Mouse (Mus musculus) intestine, embryonic 15.5 days (tissue): ENCODE data around the gene Hist2h2aa2. TPM values are rescaled to one million over a fixed set of nuclear protein-coding genes. Genes with fewer than 3 reads are reported as not detected.
A peak's percentile ranks its signal among the peaks of the same experiment; 100 is the strongest.
"Not testable (repeated sequence)": the region's sequence is repeated elsewhere in the genome, so short reads cannot be mapped to it uniquely, and the experiment has no call there.

Source experiments
- ATAC-seq: fragments of 200-750 bp; cut with Nextera tagmentation; 2 replicates; pipeline ENCODE4 v1.8.0; 2017; ENCODE audit warnings: moderate TSS enrichment, moderate library complexity
- H3K27ac ChIP-seq: fragments of 300-500 bp; sonication (generic); 2 replicates; pipeline ENCODE4 v1.5.1; 2015; ENCODE audit warnings: mild to moderate bottlenecking, inconsistent platforms
- H3K27me3 ChIP-seq: fragments of 300-500 bp; sonication (generic); replicated peaks from 2 replicates; pipeline ENCODE4 v1.6.1; 2015; ENCODE audit warnings: inconsistent platforms
- H3K36me3 ChIP-seq: fragments of 300-500 bp; sonication (generic); 2 replicates; pipeline ENCODE4 v1.6.1; 2015; ENCODE audit warnings: inconsistent platforms
- H3K4me1 ChIP-seq: fragments of 300-500 bp; sonication (generic); replicated peaks from 2 replicates; pipeline ENCODE4 v1.6.1; 2015; ENCODE audit warnings: inconsistent platforms
- H3K4me2 ChIP-seq: fragments of 300-500 bp; sonication (generic); replicated peaks from 2 replicates; pipeline ENCODE4 v1.6.1; 2015; ENCODE audit warnings: mild to moderate bottlenecking, inconsistent platforms
- H3K4me3 ChIP-seq: fragments of 300-500 bp; sonication (generic); replicated peaks from 2 replicates; pipeline ENCODE4 v1.5.1; 2015; ENCODE audit warnings: inconsistent platforms
- H3K9ac ChIP-seq: fragments of 300-500 bp; sonication (generic); 2 replicates; pipeline ENCODE4 v1.6.1; 2015; ENCODE audit warnings: inconsistent platforms
- H3K9me3 ChIP-seq: fragments of 300-500 bp; sonication (generic); 2 replicates; pipeline ENCODE4 v1.6.1; 2016; ENCODE audit warnings: inconsistent platforms
- WGBS: fragments of 180-500 bp; shearing (Covaris S2); methylation state at CpG from one replicate; pipeline ENCODE4 v1.1.7; 2015; 5-methylcytosine and 5-hydroxymethylcytosine counted together
- polyA plus RNA-seq: library from polyadenylated mRNA; unstranded; fragments of >200 nt; fragmentation: Nextera tagmentation; extraction: Ambion mirVana; gene quantifications from 2 replicates; pipeline ENCODE4 v1.2.1, GENCODE M21; 2015

Hist2h2aa2 gene
- polyA plus RNA-seq: 39.6 and 41.9 TPM in 2 replicates

GRCm38 (mm10) chr3:96239949-96240798 lies at the start of gene Hist2h2aa2:
Gene Hist2h2aa2, minus strand, starts transcription at chr3:96240276.
- H3K9me3 ChIP-seq, H3K9ac ChIP-seq, H3K27me3 ChIP-seq, H3K36me3 ChIP-seq: not testable (repeated sequence)
- ATAC-seq: peak; percentile 83
- Histone ChIP-seq H3K4me2 (peak within 1 kb of the TSS; percentile 46), H3K4me3 (peak within 1 kb of the TSS; percentile 31), H3K27ac (peak within 1 kb of the TSS; percentile 67), H3K4me1 (peaks cover 20% of the 10 kb centered on the region)
- WGBS: 3% methylated on average over 29 of the region's 85 CpGs

DNA sequence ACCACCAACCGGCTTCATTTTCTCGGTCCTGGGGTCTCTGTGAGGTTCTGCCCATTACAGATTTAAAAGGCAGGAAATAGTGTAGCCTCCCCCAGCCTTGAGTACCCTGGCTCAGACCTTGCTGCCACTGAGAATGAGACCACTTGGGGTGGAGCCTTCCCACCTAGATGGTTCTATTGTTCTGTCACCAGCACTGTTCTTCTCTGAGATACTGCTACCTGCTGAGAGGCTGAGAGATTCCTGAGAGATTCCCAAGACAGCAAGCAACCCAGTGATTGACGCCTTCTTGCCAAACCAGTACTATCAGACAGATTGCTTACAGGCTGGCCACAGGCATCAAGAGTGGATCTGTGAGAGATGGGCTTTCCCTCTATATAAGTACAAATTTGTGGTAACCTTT lies 49.1 kb upstream of the Hist2h2aa2 start:
- WGBS: 66% methylated on average over 3 of the region's 3 CpGs
- Histone ChIP-seq H3K9ac (no peak overlapping the region), H3K27ac (no peak overlapping the region), H3K9me3 (no peaks in the 10 kb centered on the region), H3K4me1 (no peaks in the 10 kb centered on the region), H3K4me3 (no peak overlapping the region), H3K4me2 (no peak overlapping the region), H3K27me3 (no peaks in the 10 kb centered on the region; the same call in 1 of the 2 replicates), H3K36me3 (no peaks in the 10 kb centered on the region)
- no peak for ATAC-seq

DNA sequence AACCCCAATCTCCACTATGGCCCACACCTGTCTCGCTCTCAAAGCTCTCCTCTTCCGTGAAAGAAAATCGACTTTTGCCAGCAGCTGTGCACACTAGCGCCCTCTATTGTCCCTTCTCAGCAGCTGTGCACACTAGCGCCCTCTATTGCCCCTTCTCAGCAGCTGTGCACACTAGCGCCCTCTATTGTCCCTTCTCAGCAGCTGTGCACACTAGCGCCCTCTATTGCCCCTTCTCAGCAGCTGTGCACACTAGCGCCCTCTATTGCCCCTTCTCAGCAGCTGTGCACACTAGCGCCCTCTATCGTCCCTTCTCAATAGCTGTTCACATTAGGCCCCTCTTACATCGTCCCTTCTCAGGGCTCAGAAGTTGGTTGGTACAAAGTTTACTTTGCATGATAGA lies 47.3 kb upstream of the Hist2h2aa2 start:
- not testable (repeated sequence) for H3K4me2 ChIP-seq, H3K4me1 ChIP-seq, H3K27me3 ChIP-seq, H3K27ac ChIP-seq, H3K9ac ChIP-seq, H3K36me3 ChIP-seq, H3K4me3 ChIP-seq, ATAC-seq, H3K9me3 ChIP-seq
- WGBS: 89% methylated on average over 11 of the region's 11 CpGs

DNA sequence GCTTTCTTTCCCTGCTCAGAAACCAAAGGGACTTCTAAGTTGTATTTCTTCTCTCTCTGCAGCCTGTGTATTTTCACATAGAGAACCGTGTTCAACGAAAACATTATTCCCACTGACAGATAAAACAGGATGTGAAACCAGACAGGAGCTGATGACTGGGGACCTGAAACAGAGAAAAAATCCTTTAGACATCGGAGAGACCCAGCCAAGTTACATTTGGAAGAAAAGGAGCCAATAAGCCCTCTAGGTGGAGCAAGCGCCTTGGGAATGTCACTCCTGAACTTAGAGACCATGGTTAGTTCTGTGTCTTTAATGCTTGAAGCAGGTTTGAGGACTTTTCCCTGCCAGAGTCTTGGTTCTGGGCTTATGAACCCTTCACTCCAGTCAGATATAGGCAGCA lies 44.4 kb upstream of the Hist2h2aa2 start:
- no peak overlapping the region for H3K9ac ChIP-seq
- H3K9me3 ChIP-seq: no peaks in the 10 kb centered on the region
- H3K4me2 ChIP-seq: 0 out of 2 replicates have a peak overlapping the region, but pooled peaks have one; percentile 28
- ATAC-seq: no peak
- no peak overlapping the region for H3K27ac ChIP-seq
- H3K27me3 ChIP-seq: no peaks in the 10 kb centered on the region; the same call in none of the 2 replicates
- no peak overlapping the region for H3K4me3 ChIP-seq
- H3K4me1 ChIP-seq: no peaks in the 10 kb centered on the region
- no peaks in the 10 kb centered on the region for H3K36me3 ChIP-seq
- WGBS: 15% methylated on average over 4 of the region's 4 CpGs

- Histone ChIP-seq H3K36me3 (no peaks in the 10 kb centered on the region), H3K27me3 (no peaks in the 10 kb centered on the region; the same call in none of the 2 replicates), H3K9ac (no peak overlapping the region), H3K9me3 (no peaks in the 10 kb centered on the region), H3K27ac (no peak overlapping the region), H3K4me2 (no peak overlapping the region), H3K4me1 (peaks cover 3% of the 10 kb centered on the region; the same call in 1 of the 2 replicates), H3K4me3 (no peak overlapping the region)
- 60% methylated on average over 6 of the region's 6 CpGs for WGBS
- no peak for ATAC-seq
These were observed 40.6 kb upstream of the Hist2h2aa2 start for GRCm38 (mm10) chr3:96280660-96281059.

GRCm38 (mm10) chr3:96277800-96278624 lies 37.9 kb upstream of the Hist2h2aa2 start:
- Histone ChIP-seq H3K27me3 (no peaks in the 10 kb centered on the region; the same call in 1 of the 2 replicates), H3K4me2 (peak overlapping the region; percentile 93), H3K27ac (peak overlapping the region; percentile 72), H3K9me3 (no peaks in the 10 kb centered on the region), H3K36me3 (no peaks in the 10 kb centered on the region), H3K4me3 (peak overlapping the region; percentile 48), H3K9ac (peak overlapping the region; percentile 67), H3K4me1 (peaks cover 3% of the 10 kb centered on the region; the same call in 1 of the 2 replicates)
- peak; percentile 96 for ATAC-seq
- WGBS: under 1% methylated on average over 49 of the region's 49 CpGs

GRCm38 (mm10) chr3:96277428-96277799 lies 37.3 kb upstream of the Hist2h2aa2 start:
- Histone ChIP-seq H3K4me3 (peak overlapping the region; percentile 48), H3K27ac (peak overlapping the region; percentile 72; the same call in 1 of the 2 replicates), H3K27me3 (no peaks in the 10 kb centered on the region), H3K4me2 (peak overlapping the region; percentile 93), H3K4me1 (peaks cover 3% of the 10 kb centered on the region; the same call in 1 of the 2 replicates), H3K9me3 (no peaks in the 10 kb centered on the region), H3K9ac (peak overlapping the region; percentile 67), H3K36me3 (no peaks in the 10 kb centered on the region)
- 19% methylated on average over 8 of the region's 8 CpGs for WGBS
- peak; percentile 57 for ATAC-seq

DNA sequence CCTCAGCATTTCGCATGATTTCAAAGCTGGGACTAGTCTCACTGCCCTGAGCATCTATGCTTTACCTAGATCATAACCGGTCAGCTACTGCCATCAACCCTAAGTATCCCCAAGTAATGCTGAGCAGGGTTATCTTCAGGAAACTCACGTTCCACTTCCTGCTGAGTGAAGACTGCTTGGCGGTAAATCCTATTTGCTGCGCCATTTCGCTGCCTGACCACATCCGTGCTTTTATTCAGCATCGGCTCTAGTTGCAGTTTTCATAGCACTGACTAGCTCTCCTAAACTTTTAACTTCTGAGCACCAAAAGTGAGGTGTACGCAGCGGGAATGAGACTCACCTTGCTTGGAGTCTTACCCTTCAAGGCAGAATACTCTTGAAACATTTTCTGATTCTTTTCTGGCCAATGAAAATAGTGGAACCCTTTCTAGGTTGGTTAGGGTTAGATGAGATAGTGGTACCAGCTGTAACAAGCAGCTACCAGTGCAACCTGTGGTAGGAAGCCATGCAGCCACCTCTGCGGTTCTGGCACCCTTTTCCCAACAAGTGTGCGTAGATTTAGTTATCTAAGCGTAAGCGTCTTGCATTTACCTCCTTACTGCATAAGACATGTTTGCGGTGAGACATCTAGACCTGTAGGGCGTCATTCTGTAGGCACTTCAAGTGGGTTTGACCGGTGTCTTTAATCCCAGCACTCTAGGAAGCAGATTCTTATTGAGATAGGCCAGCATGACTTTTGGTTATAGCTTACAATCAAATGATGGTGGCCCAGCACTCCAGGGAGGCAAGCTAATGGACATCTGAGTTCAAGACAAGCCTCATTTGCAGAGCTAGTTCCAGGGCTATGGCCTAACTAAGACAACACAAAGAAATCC lies 33.8 kb upstream of the Hist2h2aa2 start:
- Histone ChIP-seq H3K9ac (no peak overlapping the region), H3K4me1 (peaks cover 3% of the 10 kb centered on the region; the same call in 1 of the 2 replicates), H3K9me3 (no peaks in the 10 kb centered on the region), H3K4me3 (no peak overlapping the region), H3K36me3 (no peaks in the 10 kb centered on the region), H3K27ac (no peak overlapping the region), H3K4me2 (no peak overlapping the region), H3K27me3 (no peaks in the 10 kb centered on the region)
- no peak for ATAC-seq
- WGBS: 88% methylated on average over 17 of the region's 17 CpGs

- H3K27ac ChIP-seq: peak within 1 kb of the TSS; percentile 95
- peaks cover 5% of the 10 kb centered on the region; the same call in 1 of the 2 replicates for H3K4me1 ChIP-seq
- no peaks in the 10 kb centered on the region for H3K36me3 ChIP-seq
- peak within 1 kb of the TSS; percentile 79 for H3K4me2 ChIP-seq
- peak; percentile 95 for ATAC-seq
- no peaks in the 10 kb centered on the region for H3K9me3 ChIP-seq
- WGBS: under 1% methylated on average over 45 of the region's 45 CpGs
- H3K9ac ChIP-seq: peak within 1 kb of the TSS; percentile 51
- H3K4me3 ChIP-seq: peak within 1 kb of the TSS; percentile 50
- H3K27me3 ChIP-seq: no peaks in the 10 kb centered on the region
These were observed 29.7 kb upstream of the Hist2h2aa2 start, which contains the start of gene Hist2h2bb for GRCm38 (mm10) chr3:96269511-96270474. Gene Hist2h2bb, plus strand, starts transcription at chr3:96269752.

GRCm38 (mm10) chr3:96268776-96269378 lies 28.8 kb upstream of the Hist2h2aa2 start:
- not testable (repeated sequence) for H3K27me3 ChIP-seq, H3K36me3 ChIP-seq, H3K9me3 ChIP-seq
- Histone ChIP-seq H3K4me2 (peak overlapping the region; percentile 67), H3K27ac (peak overlapping the region; percentile 95), H3K9ac (peak overlapping the region; percentile 49), H3K4me1 (peaks cover 11% of the 10 kb centered on the region), H3K4me3 (peak overlapping the region; percentile 40)
- 0% methylated on average over 12 of the region's 44 CpGs for WGBS
- peak; percentile 60 for ATAC-seq
